Mouse (Mus musculus) kidney, adult 18-20 months (tissue): ENCODE measurements around the gene Nrip2.
"Not testable (repeated sequence)": the region's sequence is repeated elsewhere in the genome, so short reads cannot be mapped to it uniquely, and the experiment has no call there.

Experiments
- DNase-seq: peaks from one replicate; pipeline ENCODE4 v3.0.0; 2021

The Nrip2 gene

DNA sequence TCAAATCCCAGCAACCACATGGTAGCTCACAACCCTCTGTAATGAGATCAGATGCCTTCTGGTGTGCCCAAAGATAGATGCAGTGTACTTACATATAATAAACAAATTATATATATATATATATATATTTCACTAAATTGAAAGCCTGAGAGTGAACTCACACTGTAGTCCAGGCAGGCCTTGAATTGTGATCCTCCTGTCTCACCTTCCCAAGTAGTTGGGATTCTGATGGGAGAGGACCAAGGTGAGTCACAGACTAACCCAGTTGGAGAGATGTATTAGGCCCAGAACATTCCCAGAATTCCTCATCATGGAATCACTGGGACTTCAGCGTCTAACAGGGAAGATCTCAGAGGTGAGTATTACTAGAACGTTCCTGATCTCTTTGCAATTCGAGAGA is at the start of gene Nrip2:
Gene Nrip2 (plus strand): TSS at position 301 of the 400 bp plus-strand sequence.
- no peak for DNase-seq

DNA sequence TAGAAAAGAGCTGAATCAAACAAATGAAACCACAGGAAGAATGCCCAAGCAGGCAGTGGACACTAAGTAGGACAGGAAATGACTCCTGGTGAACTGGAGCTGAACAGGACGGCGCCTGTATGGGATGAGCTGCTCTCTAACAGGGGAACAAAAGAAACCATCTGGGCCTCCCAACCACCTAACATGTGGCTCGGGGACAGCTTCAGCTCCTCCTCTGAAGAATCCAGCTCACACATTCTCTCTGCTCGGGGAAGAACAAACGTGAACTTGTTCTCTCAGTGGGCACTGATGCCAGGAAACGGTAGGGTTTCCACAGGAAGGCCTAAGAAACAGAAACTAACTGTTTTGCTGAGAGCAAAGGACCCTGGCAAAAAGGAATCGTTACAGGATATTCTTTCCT is 49.4 kb upstream of the Nrip2 start:
- DNase-seq, result no peak

DNA sequence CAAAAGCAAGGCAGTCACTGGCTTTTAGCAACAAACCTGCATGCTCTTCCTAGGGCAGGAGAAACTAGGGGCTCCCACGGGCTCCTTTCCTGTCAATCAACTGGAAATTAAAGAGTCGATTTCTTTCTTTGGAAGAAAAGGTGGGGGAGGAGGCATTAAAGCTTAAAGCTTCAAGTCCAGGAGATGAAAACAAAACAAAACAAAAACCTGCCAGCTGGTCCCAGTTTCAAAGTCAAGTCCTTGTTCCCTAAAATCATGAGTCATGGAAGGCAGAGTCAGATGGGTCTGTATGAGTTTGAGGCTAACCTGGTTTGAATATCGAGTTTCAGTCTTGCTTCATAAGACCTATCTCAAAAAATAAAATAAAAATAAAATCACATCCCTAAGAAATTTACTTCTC is 45.0 kb upstream of the Nrip2 start:
- DNase-seq, result no peak

DNA sequence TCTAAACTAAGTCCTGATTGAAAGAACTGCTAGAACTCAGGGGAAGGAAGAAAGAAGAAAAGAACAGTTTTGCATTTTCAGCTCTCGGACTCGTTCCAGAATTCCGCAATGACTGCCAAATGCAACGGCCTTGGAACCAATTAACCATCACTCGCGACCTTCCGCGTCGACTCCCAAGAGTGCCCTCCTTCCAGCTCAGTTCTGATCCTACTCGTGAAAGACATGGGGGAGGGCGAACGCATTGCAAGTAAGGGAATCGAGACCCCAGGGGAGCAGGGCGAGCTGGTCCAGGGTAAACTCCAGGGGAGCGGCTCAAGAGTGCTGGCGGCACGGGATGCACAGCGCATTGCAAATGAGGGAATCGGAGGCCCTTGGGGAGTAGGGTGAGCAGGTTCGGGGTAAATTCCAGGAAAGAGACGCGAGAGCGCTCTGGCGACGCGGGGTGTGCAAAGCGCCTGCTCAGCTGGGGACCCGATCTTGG is 43.9 kb upstream of the Nrip2 start:
- DNase-seq, result peak; percentile 73

DNA sequence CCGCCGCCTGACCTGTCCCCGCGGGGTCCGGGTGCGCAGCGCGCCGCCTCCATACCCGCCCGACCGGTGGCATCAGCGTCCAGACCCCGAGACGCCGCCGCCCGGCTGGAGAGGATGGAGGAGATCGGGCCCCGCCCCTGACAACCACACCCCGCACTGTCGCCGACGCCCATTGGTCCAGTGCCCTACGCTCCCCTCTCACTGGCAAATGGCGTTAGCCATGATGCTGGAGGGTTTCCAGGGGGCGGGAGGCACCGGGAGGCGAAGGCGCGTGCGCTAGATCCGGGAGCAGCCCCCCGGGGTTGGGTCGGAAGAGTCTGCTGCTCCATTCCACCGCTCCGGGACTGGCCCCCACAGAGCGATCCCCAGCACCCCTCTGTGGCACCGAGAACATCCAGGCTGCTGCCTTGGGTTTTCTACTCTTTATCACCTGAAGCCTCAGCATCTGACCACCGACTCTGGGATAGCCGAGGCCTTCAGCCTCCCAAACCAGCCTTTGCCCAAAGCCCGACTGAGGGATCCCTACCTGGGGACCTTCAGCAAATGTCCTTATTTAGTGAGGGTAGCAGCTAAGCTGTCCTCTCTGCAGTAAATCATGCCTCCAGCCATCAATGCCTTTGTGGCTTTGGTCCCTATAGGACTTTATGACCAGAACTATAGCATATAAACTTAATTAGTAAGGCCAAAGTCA is 43.2 kb upstream of the Nrip2 start, which contains the start of gene Tulp3:
Gene Tulp3 (minus strand): TSS at position 126 of the 691 bp plus-strand sequence.
- DNase-seq, result peak; percentile 94

DNA sequence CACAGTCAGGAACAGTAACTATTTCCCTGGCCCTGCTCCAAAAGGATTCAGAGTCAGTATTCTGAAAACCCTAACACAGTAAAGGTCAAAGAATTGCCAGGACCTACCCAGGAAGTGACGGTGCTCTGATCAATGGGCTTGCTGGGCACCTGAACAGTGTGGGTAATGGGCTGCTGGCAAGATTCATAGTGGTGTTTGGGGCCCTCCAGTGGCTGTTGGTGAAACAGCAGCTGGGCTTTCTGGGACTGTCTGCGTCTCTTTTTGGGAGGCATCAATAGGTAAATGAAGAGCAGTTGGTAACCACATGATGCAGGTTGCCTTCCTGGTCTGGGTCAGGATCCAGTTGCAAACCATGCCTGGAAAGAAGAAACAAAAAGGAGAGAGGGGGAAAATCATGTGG is 40.1 kb upstream of the Nrip2 start:
- DNase-seq, result peak; percentile 82

DNA sequence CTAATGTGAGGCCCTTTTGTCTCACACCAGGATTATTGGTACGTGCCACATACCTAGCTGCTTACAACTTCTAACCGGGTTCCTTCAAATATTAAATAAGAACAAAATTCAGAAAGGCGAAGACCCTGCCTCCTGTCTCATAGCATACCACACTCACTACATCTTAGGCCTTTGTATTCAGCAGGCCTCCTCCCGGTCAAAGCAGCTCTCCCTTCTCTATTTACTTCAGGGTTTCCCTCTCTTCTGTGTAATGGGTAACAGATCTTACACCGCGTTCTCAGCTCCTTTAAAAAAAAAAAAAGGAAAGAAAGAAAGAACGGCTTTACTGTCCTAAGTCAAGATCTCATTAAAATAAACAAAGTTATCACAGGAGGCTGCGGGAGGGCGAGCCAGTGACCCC is 37.2 kb upstream of the Nrip2 start:
- no peak for DNase-seq

DNA sequence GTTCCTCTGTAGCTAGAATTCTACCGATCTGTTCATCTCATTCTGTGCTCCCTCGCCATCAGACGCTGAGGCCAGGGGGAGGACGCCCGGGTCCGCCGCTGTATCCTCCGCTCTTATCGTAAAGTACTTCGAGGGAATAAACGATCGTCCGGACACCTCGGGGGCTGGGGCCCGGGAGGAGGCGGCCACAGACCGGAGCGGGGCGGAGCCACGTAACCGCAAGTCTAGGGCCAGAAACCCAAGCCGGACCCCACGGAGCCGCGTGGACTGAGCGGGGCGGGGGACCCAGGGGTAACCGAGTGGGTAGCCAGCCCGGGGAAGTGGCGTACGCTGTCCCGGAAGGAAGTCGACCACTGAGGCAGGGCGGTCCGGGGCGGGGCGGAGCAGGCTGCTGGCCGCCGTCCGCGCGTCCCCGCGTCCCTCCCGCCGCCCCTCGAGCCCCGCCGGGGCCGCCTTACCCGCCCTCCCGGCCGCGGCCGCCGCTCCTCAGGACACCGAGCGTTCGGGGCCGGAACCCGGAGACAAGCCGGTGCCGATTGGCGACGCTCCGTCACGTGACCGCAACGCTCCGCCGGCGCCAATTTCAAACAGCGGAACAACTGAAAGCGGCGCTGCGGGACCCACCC is 36.6 kb upstream of the Nrip2 start, which contains the start of the genes Rhno1 and Foxm1:
Gene Rhno1 (minus strand): TSS at position 531 of the 626 bp plus-strand sequence.
Gene Foxm1 (plus strand): TSS at position 587 of the 626 bp plus-strand sequence.
- DNase-seq, result peak; percentile 88

DNA sequence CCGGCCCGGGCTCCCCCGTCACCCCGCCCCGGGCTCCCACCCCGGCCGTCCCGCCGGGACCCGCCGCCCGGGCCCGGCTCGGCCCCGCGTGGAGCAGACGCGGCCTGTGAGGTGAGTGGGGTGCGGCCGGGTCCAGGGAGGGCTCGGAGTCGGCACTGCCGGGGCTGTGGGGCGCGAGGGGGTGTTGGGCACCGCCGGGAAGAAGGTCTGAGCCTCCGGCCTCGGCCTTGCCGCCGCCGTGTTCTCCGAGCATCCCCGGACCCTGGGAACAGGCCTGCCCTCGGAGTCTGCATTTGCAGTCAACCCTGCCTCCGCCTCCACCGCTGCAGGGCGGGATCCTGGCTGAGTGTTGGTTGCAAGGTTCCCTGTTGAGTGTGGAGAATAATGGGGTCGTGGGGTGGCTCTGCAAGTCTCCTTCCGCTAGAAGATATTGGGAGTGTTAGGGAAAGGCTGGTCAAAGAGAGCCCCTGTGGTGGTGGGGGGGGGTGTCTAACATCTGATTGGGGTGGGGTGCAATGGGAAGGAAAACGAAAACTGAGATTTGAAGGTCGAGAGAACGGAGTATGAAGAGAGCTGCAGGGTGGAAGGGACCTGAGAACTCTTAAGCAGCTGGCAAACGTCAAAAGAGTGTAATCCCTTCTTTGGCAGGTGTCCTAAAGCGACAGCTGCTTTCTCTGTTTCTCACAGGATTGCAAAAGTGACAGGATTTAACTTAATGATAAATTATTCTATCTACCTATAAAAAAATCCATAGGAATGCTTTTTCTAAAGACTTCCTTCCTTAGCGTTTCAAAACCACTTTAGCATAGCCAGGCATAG is 35.9 kb upstream of the Nrip2 start:
- no peak for DNase-seq

DNA sequence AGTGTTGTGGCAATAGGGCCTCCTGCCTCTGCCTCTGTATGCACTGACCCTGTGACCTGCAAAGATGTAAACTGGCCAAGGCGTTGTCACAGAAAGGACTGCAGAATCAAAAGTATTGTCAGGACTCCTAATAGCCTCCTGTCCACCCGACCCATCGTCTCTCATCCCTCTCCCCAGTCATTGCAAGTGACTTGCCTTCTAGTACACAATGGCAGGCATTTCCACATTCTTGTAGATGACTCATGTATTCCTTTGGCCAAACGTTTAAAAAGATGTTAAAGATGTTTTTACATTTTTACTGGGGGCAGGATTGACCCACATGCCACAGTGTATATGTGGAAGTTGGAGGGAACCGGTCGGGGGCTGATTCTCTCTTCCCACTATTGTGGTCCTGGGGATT is 34.4 kb upstream of the Nrip2 start:
- DNase-seq, result no peak

DNA sequence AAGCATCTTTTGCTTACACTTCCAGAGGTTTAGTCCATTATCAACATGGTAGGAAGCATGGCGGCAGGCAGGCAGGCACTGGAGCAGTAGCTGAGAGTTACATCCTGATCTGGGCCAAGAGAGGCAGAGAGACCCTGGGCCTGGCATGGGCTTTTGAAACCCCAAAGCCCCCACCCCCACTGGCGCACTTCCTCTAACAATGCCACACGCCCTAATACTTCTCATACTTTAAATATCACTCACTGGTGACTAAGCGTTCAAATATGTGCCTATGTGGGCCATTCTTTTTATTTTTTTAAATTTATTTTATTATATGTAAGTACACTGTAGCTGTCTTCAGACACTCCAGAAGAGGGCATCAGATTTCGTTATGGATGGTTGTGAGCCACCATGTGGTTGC is 32.6 kb upstream of the Nrip2 start:
- no peak for DNase-seq

DNA sequence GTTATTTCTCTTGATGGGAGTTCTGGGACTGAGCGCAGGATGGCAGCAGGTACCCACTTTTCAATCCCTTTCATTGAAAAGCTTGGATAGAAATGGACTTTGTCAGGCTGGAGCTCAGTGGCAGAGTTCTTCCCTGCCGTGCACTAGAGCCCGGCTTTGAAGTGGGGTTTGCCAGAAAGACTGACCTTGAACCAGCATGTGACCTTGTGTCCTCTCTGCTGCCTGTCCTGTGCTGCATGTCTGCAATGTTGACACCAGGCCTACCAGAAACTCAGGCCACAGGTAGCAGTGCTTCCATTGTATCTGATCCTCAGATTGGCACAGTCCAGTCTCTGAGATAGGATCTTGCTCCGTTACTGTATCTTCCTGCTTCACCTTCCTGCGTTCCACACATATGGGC is 29.1 kb upstream of the Nrip2 start:
- no peak for DNase-seq

DNA sequence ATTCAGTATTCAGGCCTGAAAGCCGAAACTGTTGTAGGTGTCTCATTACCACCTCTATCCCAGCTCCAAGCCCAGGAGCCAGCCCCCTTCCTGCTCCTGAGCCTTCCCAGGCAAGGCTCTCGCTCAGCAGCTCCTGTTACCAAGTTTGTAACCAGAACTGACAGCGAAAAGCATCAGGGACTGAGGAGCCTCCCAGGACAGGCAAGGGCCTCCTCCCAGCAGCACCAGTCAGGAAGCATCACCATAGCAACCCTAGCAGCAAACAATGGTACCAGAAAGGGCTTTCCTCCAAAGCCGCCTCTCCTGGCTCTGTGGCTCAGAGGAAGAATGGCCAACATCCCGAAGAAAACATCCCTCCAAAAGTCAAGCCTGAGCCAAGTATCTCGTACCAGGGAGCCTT is 23.9 kb upstream of the Nrip2 start, which contains the start of the genes Tex52 and Gm44596:
Gene Tex52 (plus strand): TSS at position 265 of the 400 bp plus-strand sequence.
Gene Gm44596 (plus strand): TSS at position 312 of the 400 bp plus-strand sequence.
- DNase-seq, result no peak

DNA sequence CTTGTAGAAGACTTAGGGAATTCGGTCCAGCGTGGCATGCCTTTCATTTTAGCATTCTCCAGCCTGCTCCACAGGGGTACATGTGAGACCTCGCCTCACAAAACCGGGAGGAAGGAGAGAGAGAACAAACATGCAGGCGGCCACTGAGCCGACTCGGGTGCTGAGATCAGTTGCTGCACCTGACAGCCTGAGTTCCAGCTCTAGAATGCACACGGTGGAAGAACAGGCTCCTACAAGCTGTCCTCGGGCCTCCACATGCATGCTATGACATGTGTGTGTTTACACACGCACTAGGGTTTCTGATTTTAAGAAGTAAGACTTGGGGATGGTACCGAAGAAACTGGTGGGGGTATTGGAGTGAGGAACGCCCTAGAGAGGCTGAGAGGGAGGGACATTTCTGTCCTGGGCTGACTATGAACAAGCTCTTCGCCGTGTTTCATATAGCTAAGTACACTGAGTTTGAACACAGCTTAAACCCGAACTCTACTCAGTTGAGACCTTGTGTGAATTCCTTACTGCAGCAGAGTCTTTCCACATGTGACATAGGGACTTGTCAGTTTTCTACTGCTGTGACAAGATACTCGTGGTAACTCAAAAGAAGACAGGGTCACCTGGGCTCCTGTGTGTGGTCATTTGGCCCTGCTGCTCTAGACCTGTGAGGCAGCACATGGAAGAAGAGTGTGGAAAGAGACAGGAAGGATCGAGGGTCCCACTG is 22.6 kb upstream of the Nrip2 start:
- DNase-seq, result no peak

DNA sequence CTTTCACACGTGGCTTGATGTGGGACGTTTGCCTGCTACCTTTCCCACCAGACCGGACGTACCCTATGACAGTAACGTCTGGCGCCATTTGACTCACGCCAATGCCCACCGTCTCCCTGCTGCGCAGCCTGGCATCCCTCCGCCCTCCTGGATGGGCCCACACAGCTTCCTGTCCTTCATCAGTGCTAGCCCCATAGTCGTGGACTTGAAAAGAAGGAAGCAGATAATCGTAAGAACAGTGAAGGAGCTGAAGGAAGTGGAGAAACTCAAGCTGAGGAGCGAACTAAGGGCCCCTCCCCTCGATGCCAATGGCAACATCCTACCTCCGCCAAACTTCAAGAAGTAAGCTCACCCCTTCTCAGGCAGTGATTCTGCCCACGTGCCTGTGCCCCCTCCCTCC is 19.5 kb upstream of the Nrip2 start:
- no peak for DNase-seq

DNA sequence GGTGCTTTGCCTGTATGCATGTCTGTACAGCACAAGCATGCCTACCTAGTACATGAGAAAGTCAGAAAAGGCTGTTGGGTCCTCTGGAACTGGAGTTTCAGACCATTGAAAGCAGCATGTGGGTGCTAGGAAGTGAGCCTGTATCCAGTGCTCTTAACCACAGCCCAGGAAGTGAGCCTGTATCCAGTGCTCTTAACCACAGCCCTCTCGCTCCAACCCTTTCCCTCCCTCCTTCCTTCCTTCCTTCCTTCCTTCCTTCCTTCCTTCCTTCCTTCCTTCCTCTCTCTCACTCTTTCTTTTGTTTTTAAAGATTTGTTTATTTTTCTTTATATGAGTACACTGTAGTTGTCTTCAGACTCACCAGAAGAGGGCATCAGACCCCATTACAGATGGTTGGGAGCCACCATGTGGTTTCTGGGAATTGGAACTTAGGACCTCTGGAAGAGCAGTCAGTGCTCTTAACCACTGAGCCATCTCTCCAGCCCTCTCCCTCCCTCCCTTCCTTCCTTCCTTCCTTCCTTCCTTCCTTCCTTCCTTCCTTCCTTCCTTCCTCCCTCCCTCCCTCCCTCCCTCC is 18.4 kb upstream of the Nrip2 start:
- DNase-seq, result not testable (repeated sequence)

DNA sequence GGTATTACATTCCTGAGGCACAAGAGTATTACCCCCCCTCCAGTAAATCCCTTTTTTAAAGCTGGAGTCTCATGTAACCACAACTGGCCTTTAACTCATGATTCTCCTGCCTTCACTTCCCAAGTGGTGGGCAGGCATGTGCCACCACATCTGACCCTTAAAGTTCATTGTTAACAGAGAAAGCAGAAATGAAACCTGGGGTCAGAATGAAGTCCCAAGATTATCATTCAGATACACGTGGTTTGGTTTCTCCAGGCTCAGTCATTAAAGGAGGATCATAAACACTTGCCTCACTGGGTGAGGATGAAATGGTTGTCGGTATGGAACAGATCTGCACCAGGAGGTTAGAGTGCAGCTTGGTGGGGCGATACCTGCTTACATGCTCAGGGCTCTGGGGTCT is 17.8 kb upstream of the Nrip2 start:
- no peak for DNase-seq

DNA sequence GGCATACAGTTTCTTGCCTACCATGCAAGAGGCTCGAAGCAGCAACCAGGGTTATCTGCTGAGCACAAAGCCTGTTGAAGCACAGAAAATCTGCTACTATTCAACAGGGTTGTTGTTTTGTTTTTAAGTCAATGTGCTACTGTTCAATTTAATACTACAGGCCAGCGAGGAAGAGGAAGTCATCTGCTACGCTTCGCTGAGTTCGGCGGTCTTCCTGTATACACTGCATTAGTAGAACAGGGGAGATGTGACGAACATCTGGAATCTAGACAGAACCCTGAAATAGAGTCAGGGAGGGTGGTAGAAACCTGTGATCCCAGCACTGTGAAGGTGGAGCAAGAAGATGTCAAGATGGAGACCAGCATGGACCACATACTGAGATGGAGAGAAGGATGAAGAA is 15.3 kb upstream of the Nrip2 start:
- DNase-seq, result no peak

DNA sequence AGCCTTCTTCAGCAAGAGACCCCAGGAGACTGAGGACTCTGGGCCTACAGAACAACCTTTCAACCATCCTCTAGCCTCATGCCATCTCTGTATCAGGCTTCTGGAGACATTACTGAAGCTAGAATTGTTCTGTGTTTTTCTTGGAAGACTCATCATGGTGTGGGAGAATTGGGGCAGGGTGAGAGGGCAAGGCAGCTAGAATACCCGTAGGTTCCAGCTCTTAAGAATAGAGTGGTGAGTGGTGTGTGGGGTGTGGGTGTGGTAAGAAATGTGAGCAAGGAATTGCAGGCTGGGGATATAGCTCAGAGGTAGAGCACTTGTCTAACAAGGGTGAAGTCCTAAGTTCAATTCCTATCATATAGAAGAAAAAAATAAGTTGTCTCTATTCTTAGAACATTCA is 14.1 kb upstream of the Nrip2 start:
- DNase-seq, result no peak

DNA sequence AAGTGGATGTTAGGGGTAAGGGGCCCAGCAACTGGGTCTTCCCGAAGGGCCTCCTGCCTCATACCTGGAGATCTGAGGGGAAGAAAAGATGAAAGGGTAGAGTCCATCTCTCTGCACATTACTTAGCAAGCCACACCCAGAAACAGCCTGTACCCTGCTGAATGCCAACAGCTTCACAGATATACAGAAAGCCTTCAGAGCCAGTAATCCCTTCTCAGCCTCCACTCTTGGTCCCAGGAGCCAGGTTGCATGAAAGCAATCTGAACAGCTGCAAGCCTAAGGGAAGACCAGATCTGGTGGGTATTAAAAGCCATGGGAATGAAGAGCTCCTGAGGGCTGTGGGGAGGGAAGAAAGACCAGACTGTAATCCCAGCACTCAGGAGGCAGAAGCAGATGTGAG is 9.9 kb upstream of the Nrip2 start:
- DNase-seq, result no peak

DNA sequence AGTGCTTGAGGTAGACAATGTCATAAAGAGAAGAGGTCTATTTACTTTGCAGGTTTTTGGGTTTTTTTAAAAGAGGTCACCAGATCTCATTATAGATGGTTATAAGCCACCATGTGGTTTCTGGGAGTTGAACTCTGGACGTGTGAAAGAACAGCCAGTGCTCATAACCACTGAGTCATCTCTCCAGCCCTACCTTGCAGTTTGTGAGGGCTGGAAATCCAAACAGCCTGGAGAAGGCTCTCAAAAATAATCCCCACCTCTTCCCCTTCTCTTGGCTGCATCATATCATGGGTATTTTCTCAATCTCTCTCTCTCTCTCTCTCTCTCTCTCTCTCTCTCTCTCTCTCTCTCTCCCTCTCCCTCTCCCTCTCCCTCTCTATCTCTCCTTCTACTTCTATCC is 8.4 kb upstream of the Nrip2 start:
- DNase-seq, result no peak

DNA sequence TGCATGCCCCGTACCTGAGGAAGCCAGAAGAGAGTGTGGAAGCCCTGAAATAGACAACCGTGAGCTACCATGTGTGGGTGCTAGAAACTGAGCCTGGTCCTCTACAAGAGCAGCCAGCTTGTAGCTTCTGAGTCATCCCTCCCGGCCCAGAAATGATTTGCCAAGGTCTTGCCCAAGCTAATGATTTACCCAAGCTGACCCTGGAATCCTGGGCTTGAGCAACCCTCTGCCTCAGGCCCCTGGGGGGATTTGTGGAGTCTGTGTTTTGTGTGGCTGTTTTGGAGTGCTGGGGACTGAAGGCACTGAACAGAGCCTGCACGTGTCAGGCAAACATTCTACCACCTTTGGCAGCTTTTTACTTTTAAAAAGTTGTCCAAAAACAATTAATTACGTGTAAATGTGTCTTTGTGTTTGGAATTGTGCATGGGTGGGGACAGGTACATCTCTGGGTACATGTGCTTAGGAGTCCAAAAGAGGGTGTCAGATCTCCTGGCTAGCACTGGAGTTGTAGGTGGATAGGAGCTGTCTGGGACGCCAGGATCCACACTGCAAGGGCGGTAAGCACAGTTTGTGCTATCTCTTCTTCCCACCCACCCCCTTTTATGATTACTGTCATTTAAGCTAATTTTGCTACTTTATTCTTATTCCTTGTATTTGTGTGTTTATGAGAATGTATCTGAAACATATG is 1.4 kb upstream of the Nrip2 start:
- DNase-seq, result peak; percentile 64
